Mouse (Mus musculus): Measurements from ENCODE around the gene Olfr1392. TPM values are rescaled to one million over a fixed set of nuclear protein-coding genes. Genes with fewer than 3 reads are reported as not detected.

Olfr1392 gene
- polyA plus RNA-seq, 1 experiment from 2014 or later, result not detected

- Histone ChIP-seq H3K9me3 (ENCODE audit: low read length) (no peaks in the 10 kb centered on the region), H3K27ac (ENCODE audit: low read depth) (peak overlapping the region; percentile 98), H3K9ac (replicated peaks) (peak overlapping the region; percentile 51), H3K4me3 (ENCODE audit: low read depth, low read length) (peak overlapping the region; percentile 73), H3K27me3 (ENCODE audit: insufficient read depth, low read length) (no peaks in the 10 kb centered on the region), H3K36me3 (replicated peaks; ENCODE audit: insufficient read depth, low read length) (no peaks in the 10 kb centered on the region), H3K4me2 (ENCODE audit: low read depth, low read length) (peak overlapping the region; percentile 95), H3K4me1 (ENCODE audit: insufficient read depth) (peaks cover 71% of the 10 kb centered on the region)
- DNase-seq (no peak), ATAC-seq (no peak)
- WGBS (ENCODE audit: insufficient replicate concordance), result 12% methylated on average over 12 of the region's 12 CpGs
- TF ChIP-seq EP300 (IDR thresholded peaks at IDR 0.05; ENCODE audit: low read depth), result peak; percentile 29; the same call in 1 of the 2 replicates
- no peak for TF ChIP-seq CTCF (IDR thresholded peaks at IDR 0.05; ENCODE audit: low read depth)
Observed at GRCm38 (mm10) chr11:49245634-49246415, 39.3 kb upstream of the Olfr1392 start.

GRCm38 (mm10) chr11:49246523-49246922 lies 38.6 kb upstream of the Olfr1392 start:
- Histone ChIP-seq H3K9me3 (ENCODE audit: low read length) (no peaks in the 10 kb centered on the region), H3K4me3 (ENCODE audit: low read depth, low read length) (peak overlapping the region; percentile 73), H3K27ac (ENCODE audit: low read depth) (peak overlapping the region; percentile 98), H3K9ac (replicated peaks) (peak overlapping the region; percentile 51), H3K36me3 (replicated peaks; ENCODE audit: insufficient read depth, low read length) (no peaks in the 10 kb centered on the region), H3K4me2 (ENCODE audit: low read depth, low read length) (peak overlapping the region; percentile 95), H3K4me1 (ENCODE audit: insufficient read depth) (peaks cover 73% of the 10 kb centered on the region), H3K27me3 (ENCODE audit: insufficient read depth, low read length) (no peaks in the 10 kb centered on the region)
- TF ChIP-seq EP300 (IDR thresholded peaks at IDR 0.05; ENCODE audit: low read depth), result no peak
- TF ChIP-seq CTCF (IDR thresholded peaks at IDR 0.05; ENCODE audit: low read depth), result no peak
- DNase-seq, result no peak
- ATAC-seq, result no peak
- WGBS (ENCODE audit: insufficient replicate concordance), result 62% methylated on average over 4 of the region's 4 CpGs

GRCm38 (mm10) chr11:49247255-49247654 lies 37.8 kb upstream of the Olfr1392 start:
- H3K4me2 ChIP-seq (ENCODE audit: low read depth, low read length), result peak overlapping the region; percentile 95
- no peaks in the 10 kb centered on the region for H3K9me3 ChIP-seq (ENCODE audit: low read length)
- peak overlapping the region; percentile 98 for H3K27ac ChIP-seq (ENCODE audit: low read depth)
- no peaks in the 10 kb centered on the region for H3K27me3 ChIP-seq (ENCODE audit: insufficient read depth, low read length)
- DNase-seq, result no peak
- TF ChIP-seq EP300 (IDR thresholded peaks at IDR 0.05; ENCODE audit: low read depth) (no peak), CTCF (IDR thresholded peaks at IDR 0.05; ENCODE audit: low read depth) (no peak)
- H3K9ac ChIP-seq (replicated peaks), result peak overlapping the region; percentile 51
- H3K4me3 ChIP-seq (ENCODE audit: low read depth, low read length), result peak overlapping the region; percentile 73
- 41% methylated on average over 2 of the region's 2 CpGs for WGBS (ENCODE audit: insufficient replicate concordance)
- no peak for ATAC-seq
- H3K36me3 ChIP-seq (replicated peaks; ENCODE audit: insufficient read depth, low read length), result 0 out of 2 replicates have a peak, but pooled peaks cover 2% of the 10 kb centered on the region
- H3K4me1 ChIP-seq (ENCODE audit: insufficient read depth), result peaks cover 78% of the 10 kb centered on the region

GRCm38 (mm10) chr11:49248226-49248973 lies 36.7 kb upstream of the Olfr1392 start:
- no peak for DNase-seq
- TF ChIP-seq CTCF (IDR thresholded peaks at IDR 0.05; ENCODE audit: low read depth), result no peak
- TF ChIP-seq EP300 (IDR thresholded peaks at IDR 0.05; ENCODE audit: low read depth), result no peak
- WGBS (ENCODE audit: insufficient replicate concordance), result 34% methylated on average over 6 of the region's 6 CpGs
- Histone ChIP-seq H3K9ac (replicated peaks) (peak overlapping the region; percentile 36), H3K4me2 (ENCODE audit: low read depth, low read length) (peak overlapping the region; percentile 95), H3K27me3 (ENCODE audit: insufficient read depth, low read length) (no peaks in the 10 kb centered on the region), H3K9me3 (ENCODE audit: low read length) (no peaks in the 10 kb centered on the region), H3K4me1 (ENCODE audit: insufficient read depth) (peaks cover 80% of the 10 kb centered on the region), H3K4me3 (ENCODE audit: low read depth, low read length) (no peak overlapping the region), H3K36me3 (replicated peaks; ENCODE audit: insufficient read depth, low read length) (peaks cover 11% of the 10 kb centered on the region), H3K27ac (ENCODE audit: low read depth) (peak overlapping the region; percentile 98)
- ATAC-seq, result no peak

- no peak for ATAC-seq
- DNase-seq, result no peak
- H3K27ac ChIP-seq (ENCODE audit: low read depth), result peak overlapping the region; percentile 98
- H3K9me3 ChIP-seq (ENCODE audit: low read length), result no peaks in the 10 kb centered on the region
- no peak overlapping the region for H3K4me3 ChIP-seq (ENCODE audit: low read depth, low read length)
- H3K4me1 ChIP-seq (ENCODE audit: insufficient read depth), result peaks cover 83% of the 10 kb centered on the region
- peaks cover 18% of the 10 kb centered on the region for H3K36me3 ChIP-seq (replicated peaks; ENCODE audit: insufficient read depth, low read length)
- TF ChIP-seq CTCF (IDR thresholded peaks at IDR 0.05; ENCODE audit: low read depth) (no peak), EP300 (IDR thresholded peaks at IDR 0.05; ENCODE audit: low read depth) (no peak)
- H3K9ac ChIP-seq (replicated peaks), result peak overlapping the region; percentile 92
- no peaks in the 10 kb centered on the region for H3K27me3 ChIP-seq (ENCODE audit: insufficient read depth, low read length)
- H3K4me2 ChIP-seq (ENCODE audit: low read depth, low read length), result peak overlapping the region; percentile 95
- 43% methylated on average over 6 of the region's 6 CpGs for WGBS (ENCODE audit: insufficient replicate concordance)
Observed at GRCm38 (mm10) chr11:49248974-49249700, 35.9 kb upstream of the Olfr1392 start.

Data from liver, postnatal 0 days (tissue).